Mouse (Mus musculus) liver, adult 2 months (tissue): ENCODE results near the gene Cd247. TPM values are rescaled to one million over a fixed set of nuclear protein-coding genes. Genes with fewer than 3 reads are reported as not detected.

ENCODE experiments used
- DNase-seq: peaks from one replicate; pipeline ENCODE4 v3.0.0-alpha.2; 2011; ENCODE audit warnings: low read depth, low spot score; ENCODE audit errors: extremely low read depth
- H3K27ac ChIP-seq: fragments of 200-500 bp; replicated peaks from 2 replicates; pipeline ENCODE4 v1.5.1; 2012; ENCODE audit warnings: low read depth, mild to moderate bottlenecking, control low read depth, inconsistent platforms, low read length; ENCODE audit not compliant: insufficient read depth
- H3K27me3 ChIP-seq: fragments of 200-500 bp; 2 replicates; pipeline ENCODE4 v1.6.1; 2012; ENCODE audit warnings: mild to moderate bottlenecking, moderate library complexity, low read length, inconsistent platforms; ENCODE audit not compliant: control insufficient read depth, insufficient read depth
- H3K36me3 ChIP-seq: fragments of 200-500 bp; 2 replicates; pipeline ENCODE4 v1.6.1; 2012; ENCODE audit warnings: low read length, inconsistent platforms; ENCODE audit not compliant: control insufficient read depth, insufficient read depth
- H3K4me1 ChIP-seq: fragments of 200-500 bp; 2 replicates; pipeline ENCODE4 v1.6.1; 2011; ENCODE audit warnings: low read length; ENCODE audit not compliant: control insufficient read depth, insufficient read depth
- H3K4me3 ChIP-seq: fragments of 200-500 bp; 2 replicates; pipeline ENCODE4 v1.5.1; 2011; ENCODE audit warnings: low read depth, mild to moderate bottlenecking, control low read depth, low read length, moderate library complexity; ENCODE audit not compliant: insufficient read depth
- H3K79me2 ChIP-seq: fragments of 200-500 bp; 2 replicates; pipeline ENCODE4 v1.6.1; 2012; ENCODE audit warnings: inconsistent platforms, mild to moderate bottlenecking, low read length, moderate library complexity; ENCODE audit not compliant: control insufficient read depth, insufficient read depth
- H3K9ac ChIP-seq: fragments of 200-500 bp; 2 replicates; pipeline ENCODE4 v1.6.1; 2012; ENCODE audit warnings: low read depth, mild to moderate bottlenecking, control low read depth, inconsistent platforms, low read length
- CTCF ChIP-seq: fragments of 200-500 bp; IDR thresholded peaks from 2 replicates; pipeline ENCODE4 v1.5.1; 2011; ENCODE audit warnings: low read depth, low read length, control low read depth
- POLR2A ChIP-seq: fragments of 200-500 bp; IDR thresholded peaks from 2 replicates; pipeline ENCODE4 v1.6.1; 2011; ENCODE audit warnings: low read length, control low read depth; ENCODE audit not compliant: insufficient read depth; ENCODE audit errors: extremely low read depth
- WGBS: fragments of 180-500 bp; shearing (Covaris S2); methylation state at CpG from one replicate; pipeline ENCODE4 v1.1.7; 2018; 5-methylcytosine and 5-hydroxymethylcytosine counted together
- polyA plus RNA-seq: library from polyadenylated mRNA; depleted of rRNA; stranded (reverse); fragments of >200 nt; gene quantifications from 2 replicates; pipeline ENCODE4 v1.2.3, GENCODE M21; 2012
- total RNA-seq: library from RNA; depleted of rRNA; stranded (reverse); fragments of >200 nt; gene quantifications from 2 replicates; pipeline ENCODE4 v1.2.3, GENCODE M21; 2014

The Cd247 gene
- total and polyA plus RNA-seq, 2 experiments = 0.55 to 0.64 TPM

DNA sequence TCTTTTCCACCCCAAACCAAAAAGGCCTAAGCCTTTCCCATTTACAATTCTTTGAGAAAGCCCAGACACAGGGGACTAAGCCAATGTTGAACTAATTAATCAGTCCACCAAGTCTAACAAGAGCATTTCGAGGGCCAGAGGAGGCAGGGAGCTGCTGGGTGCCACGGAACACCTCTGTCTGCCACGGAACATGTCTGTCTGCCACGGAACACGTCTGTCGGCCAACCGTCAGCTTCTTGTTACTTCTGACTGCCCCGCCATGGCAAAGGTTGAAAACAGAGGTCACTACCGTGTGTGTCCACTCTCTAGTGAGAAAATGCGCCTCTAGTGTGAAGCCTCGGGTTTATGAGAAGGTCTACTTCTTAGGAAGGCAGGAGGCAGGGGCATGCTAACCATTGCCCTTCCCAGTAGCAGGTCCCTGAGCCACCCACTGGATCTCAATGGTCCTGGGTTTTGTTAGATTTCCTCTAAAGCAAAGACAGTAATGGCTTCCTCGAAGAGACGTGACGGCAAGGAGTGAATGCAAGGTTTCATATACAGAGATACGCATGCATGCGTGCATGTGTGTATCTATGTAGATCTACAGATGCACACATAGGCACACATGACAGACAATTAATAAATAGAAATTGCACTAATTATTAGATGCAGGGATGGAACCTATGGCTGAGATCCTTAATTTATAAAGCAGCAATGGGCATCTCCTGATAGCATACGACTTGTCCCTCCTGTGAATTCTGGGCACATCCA, 2.2 kb downstream of the Cd247 start:
- Histone ChIP-seq H3K4me1 (no peaks in the 10 kb centered on the region), H3K79me2 (no peaks in the 10 kb centered on the region), H3K9ac (no peak overlapping the region), H3K27me3 (no peaks in the 10 kb centered on the region), H3K36me3 (no peaks in the 10 kb centered on the region), H3K4me3 (no peak overlapping the region), H3K27ac (no peak overlapping the region)
- DNase-seq = no peak
- TF ChIP-seq POLR2A (no peak), CTCF (no peak)
- WGBS = 91% methylated on average over 17 of the region's 17 CpGs

DNA sequence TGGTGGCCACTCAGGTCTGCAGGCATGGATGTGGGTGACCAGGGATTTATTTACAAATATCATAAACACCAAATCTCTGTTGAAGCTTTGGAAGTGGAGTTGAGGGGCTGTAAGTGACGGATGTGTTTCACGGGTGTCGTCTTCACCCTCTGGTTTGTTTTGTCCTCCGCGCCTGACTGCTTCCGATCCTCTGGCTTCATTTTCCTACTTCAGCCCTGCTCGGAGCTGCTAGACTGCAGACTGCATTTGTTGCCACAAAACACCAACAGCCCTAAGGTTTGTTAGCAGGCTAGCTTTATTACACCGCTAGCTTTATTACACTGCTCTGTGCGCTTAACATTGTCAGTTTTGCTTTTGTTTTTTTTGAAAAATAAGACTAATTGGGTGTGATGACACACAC, 2.9 kb downstream of the Cd247 start:
- no peak overlapping the region for H3K4me3 ChIP-seq
- 96% methylated on average over 9 of the region's 9 CpGs for WGBS
- H3K9ac ChIP-seq = no peak overlapping the region
- no peaks in the 10 kb centered on the region for H3K4me1 ChIP-seq
- no peaks in the 10 kb centered on the region for H3K36me3 ChIP-seq
- H3K27ac ChIP-seq = no peak overlapping the region
- DNase-seq = no peak
- no peaks in the 10 kb centered on the region for H3K79me2 ChIP-seq
- no peak for TF ChIP-seq CTCF
- no peak for TF ChIP-seq POLR2A
- no peaks in the 10 kb centered on the region for H3K27me3 ChIP-seq

DNA sequence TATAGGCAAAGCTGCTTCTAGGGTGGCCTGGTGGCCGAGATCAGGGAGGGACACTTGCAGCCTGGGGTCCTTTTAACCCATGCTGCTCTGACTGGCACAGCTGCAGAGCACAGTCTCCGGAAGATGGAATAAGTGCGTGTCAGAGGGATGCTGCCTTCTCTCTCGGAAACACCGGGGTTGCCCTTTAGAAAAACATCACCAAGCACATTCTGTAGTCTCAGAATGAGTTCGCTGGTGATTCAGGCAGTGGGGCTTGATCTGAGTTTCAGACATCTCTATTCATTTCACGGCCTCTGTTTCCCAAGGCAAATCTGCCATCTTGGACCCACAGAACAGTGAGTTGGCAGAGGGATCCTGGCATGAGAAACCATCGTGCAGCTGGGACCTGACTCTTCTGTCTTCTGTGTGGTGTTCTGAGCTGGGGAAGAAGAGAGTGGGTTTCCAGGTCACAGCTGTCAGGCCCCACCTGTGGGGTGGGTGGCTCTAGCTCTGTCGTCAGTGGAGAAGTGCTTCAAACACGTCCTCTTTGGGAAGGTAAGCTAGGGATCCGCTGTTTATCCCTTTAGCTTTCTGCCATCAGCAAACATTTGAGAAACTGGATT, 13.3 kb downstream of the Cd247 start:
- Histone ChIP-seq H3K4me1 (no peaks in the 10 kb centered on the region), H3K36me3 (no peaks in the 10 kb centered on the region), H3K4me3 (no peak overlapping the region), H3K27ac (no peak overlapping the region), H3K79me2 (no peaks in the 10 kb centered on the region), H3K9ac (no peak overlapping the region), H3K27me3 (no peaks in the 10 kb centered on the region)
- no peak for TF ChIP-seq CTCF
- TF ChIP-seq POLR2A = no peak
- WGBS = 86% methylated on average over 11 of the region's 11 CpGs
- no peak for DNase-seq

DNA sequence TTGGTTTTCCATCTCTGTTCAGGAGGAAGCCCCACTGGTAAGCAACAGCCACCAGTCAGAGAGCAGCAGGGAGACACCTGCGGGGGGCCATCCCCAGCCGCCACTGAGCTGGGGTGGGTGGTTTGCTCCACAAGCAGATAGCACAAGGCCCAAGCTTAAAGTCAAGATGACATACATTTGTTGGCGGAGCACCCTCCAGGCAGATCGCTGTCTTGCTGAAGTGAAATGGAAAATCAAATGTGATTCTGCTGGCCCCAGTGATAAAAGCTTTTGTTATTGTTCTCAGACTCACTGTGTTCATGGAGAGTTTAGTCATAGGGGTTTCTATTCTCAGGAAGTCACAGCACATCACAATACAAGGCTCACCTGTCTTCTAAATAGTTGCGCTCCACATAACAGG, 14.6 kb downstream of the Cd247 start:
- Histone ChIP-seq H3K27ac (no peak overlapping the region), H3K4me3 (no peak overlapping the region), H3K4me1 (no peaks in the 10 kb centered on the region), H3K36me3 (no peaks in the 10 kb centered on the region), H3K9ac (no peak overlapping the region), H3K79me2 (no peaks in the 10 kb centered on the region), H3K27me3 (no peaks in the 10 kb centered on the region)
- WGBS = 93% methylated on average over 5 of the region's 5 CpGs
- no peak for TF ChIP-seq CTCF
- no peak for TF ChIP-seq POLR2A
- DNase-seq = no peak

DNA sequence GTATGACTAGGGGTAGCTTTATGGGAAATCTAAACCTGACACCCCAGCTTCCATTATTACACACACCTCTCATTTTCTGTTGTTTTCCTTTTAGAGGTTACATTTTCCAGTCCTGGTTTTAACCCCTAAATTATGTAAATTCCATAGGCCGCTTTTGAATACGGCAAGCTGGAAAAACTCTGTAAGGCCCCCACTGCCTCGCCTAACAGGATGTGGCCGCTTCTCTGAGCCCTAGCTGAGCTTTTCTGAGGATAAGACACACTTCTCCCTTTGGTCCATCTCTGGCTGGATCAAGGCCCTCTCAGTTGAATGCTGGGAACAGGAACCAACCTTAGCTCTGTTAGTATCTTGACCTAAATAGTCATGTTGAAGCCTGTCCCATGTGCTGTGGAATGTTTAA, 15.7 kb downstream of the Cd247 start:
- Histone ChIP-seq H3K27me3 (no peaks in the 10 kb centered on the region), H3K27ac (no peak overlapping the region), H3K4me1 (no peaks in the 10 kb centered on the region), H3K9ac (no peak overlapping the region), H3K4me3 (no peak overlapping the region), H3K36me3 (no peaks in the 10 kb centered on the region), H3K79me2 (no peaks in the 10 kb centered on the region)
- no peak for DNase-seq
- 95% methylated on average over 4 of the region's 4 CpGs for WGBS
- no peak for TF ChIP-seq CTCF
- no peak for TF ChIP-seq POLR2A

DNA sequence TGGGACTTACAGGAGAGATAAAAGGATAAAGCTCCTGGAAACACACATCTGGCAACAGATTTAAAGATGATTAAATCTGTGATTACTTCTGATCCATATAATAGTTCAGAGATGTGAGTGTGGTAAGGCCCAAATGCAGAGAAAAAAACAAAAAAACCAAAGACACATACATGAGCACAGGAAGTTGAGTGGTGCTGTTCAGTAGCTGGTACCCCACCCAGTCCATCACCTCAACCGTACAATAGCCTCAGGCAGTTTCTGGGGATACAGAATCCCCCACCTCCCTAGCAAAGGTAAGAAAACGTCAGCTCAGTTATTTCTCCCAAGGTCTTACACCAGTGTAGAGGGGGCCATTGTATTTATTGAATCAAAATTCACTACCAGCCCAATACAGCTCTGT, 22.2 kb downstream of the Cd247 start:
- 78% methylated on average over 2 of the region's 2 CpGs for WGBS
- DNase-seq = no peak
- Histone ChIP-seq H3K27ac (no peak overlapping the region), H3K4me1 (no peaks in the 10 kb centered on the region), H3K36me3 (no peaks in the 10 kb centered on the region), H3K4me3 (no peak overlapping the region), H3K9ac (no peak overlapping the region), H3K27me3 (no peaks in the 10 kb centered on the region), H3K79me2 (no peaks in the 10 kb centered on the region)
- TF ChIP-seq CTCF (no peak), POLR2A (no peak)
